Mouse (Mus musculus) embryo, embryonic 11 days (tissue): ENCODE data around the gene Arap1.

Experiments used
- DNase-seq: peaks from one replicate; pipeline ENCODE4 v3.0.0-alpha.2; 2015

Gene Arap1

DNA sequence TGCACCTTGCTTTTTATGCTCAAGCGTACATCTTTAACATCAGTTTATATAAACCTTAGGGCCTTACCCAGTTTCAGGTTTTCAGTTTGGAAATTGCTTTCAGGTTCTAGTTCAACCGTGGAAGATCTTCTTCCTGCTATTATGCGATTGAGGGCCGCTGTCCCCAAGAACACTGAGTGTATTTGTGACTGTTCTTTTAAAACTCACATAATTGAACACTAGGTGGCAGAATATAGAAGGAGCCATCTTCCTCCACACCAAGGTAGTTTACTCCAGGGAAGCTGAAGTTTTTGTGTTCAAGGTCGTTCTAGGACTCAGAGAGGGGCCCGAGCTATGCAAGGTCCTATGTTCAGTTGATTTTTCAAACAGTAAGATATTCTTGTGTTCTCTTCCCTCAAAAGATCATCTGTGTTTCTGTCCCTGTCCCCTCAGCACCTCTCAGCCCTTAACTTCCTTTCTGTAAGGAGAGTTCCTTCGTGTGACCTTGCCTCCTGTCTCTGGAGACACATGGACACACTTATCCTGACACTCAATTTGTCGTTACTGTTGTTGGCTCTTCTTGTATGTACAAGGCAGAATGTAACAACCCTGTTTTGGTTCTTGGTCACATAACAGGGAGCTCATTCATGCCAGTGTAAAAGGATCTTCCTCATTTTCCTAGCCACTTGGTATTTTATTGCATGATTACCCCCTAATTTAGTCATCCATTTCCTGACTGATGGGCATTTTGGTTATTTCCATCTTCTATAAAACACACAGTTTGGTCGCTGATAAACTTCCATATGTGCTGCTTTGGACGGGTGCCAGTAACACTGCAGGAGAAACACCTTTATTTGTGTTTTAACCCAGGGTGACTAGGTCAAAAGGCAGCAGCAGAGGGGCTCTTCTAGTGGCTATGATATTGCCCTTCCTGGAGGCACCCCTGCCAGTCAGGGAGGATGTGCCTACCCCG, 20.3 kb downstream of the Arap1 start:
- DNase-seq = peak; percentile 37

DNA sequence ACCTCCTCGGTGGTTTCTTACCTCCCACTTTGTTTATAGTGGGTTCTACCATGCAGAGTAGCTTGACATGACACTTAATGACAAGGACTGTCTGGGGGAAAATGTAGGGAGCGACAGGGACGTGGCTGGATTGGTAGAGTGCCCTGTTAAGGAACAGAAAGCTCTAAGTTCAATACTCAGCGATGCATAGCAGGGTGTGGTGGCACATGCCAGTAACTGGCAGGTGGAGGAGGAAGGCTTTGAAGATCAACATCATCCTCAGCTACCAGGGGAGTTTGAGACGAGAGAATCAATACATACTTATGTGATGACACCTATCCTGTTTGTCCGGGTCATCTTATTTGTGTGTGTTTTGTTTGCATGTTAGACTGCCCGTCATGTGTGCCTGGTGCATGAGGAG, 21.8 kb downstream of the Arap1 start:
- no peak for DNase-seq

DNA sequence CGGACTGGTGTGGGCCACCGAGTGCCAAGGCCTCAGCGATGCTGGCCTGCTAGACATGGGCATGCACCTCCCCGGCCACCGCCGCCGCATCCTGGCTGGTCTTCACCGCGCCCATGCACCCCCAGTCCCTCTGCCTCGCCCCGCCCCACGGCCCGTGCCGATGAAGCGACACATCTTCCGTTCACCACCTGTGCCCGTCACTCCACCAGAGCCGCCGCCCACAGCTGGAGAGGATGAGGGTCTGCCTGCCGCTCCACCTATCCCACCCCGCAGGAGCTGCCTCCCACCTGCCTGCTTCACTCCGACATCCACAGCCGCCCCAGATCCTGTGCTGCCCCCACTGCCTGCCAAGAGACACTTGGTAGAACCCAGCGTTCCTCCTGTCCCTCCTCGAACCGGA, 25.2 kb downstream of the Arap1 start:
- DNase-seq = no peak

DNA sequence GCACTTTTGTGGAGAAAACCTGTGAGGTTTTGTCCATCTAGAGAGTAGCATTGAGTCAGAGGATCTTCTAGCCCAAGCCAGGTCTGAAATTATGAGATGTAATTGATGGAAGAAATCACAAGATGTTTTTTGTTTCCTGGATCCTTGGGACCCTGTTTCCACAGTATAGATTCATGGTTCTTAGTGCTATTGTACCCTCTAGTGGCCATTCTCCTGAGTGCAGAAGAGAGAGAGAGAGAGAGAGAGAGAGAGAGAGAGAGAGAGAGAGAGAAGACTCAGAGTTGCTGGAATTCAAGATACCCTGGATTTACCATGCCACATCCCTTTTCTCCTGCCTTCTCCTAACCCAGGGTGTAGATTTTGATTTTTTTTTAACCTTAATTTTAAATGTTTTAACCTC, 26.3 kb downstream of the Arap1 start:
- peak; percentile 74 for DNase-seq

- DNase-seq = no peak
These were observed 29.0 kb downstream of the Arap1 start for GRCm38 (mm10) chr7:101376701-101377340.

GRCm38 (mm10) chr7:101377741-101378262, 29.9 kb downstream of the Arap1 start:
- peak; percentile 58 for DNase-seq

DNA sequence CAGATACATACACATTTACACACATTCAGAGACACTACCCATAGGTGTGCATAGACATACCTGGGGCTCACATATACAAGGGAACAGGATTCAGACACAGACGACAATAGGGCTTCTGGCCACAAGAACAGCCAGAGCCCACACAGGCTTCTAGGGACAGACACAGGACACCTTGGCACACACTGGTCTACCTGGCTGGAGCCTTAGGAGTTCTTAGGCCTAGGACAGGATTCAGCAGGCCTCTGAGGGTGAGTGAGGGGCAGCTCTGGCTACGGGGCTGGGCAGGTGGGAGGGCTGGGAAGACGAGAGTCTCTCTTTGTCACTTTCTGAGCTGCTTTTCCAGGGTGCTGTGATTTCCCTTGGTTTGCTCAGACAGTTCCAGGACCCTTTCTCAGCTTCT, 30.4 kb downstream of the Arap1 start:
- DNase-seq = no peak

GRCm38 (mm10) chr7:101378796-101379465, 31.1 kb downstream of the Arap1 start:
- DNase-seq = no peak

GRCm38 (mm10) chr7:101379732-101380131, 31.9 kb downstream of the Arap1 start:
- DNase-seq = no peak

GRCm38 (mm10) chr7:101381512-101381911, 33.6 kb downstream of the Arap1 start:
- no peak for DNase-seq

GRCm38 (mm10) chr7:101382378-101382777, 34.5 kb downstream of the Arap1 start:
- DNase-seq = no peak

DNA sequence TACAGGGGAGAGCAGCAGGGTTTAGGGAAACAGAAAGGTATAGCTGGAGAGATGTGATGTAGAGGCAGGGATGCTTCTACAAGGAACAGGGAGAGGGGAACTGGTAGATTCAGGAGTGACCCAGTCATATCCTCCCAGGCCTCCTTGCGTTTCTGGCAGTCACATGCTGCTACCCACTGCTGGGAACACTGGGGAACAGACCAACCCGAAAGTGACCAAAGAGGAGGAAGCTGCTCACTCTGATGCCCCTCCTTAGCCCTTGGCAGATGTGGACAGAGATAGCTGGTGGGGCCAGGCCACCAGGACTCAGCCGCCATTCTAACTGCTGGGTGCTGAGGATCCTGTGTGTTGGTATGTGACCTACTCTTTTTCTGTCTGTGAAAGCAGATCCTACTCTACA, 35.9 kb downstream of the Arap1 start:
- DNase-seq = no peak

DNA sequence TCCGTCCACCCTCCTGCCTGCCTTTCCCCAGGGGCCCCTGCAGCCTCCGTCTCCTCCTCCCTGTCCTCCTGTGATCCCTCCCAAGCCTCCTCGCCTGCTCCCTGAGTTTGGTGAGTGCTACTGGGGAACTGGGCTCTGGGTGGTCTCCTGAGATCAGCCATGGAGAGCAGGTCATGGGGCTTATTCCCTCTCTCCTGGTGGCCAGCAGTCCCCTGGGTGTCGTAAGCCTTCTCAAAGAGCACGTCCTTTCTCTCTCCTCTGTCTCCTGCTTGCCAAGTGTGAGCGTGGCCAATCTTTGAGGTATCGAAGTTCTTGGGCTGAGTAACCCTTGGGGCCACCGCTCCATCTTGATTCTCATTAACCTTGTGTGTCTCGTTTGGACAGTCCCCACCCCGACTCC, 37.1 kb downstream of the Arap1 start:
- DNase-seq = no peak

DNA sequence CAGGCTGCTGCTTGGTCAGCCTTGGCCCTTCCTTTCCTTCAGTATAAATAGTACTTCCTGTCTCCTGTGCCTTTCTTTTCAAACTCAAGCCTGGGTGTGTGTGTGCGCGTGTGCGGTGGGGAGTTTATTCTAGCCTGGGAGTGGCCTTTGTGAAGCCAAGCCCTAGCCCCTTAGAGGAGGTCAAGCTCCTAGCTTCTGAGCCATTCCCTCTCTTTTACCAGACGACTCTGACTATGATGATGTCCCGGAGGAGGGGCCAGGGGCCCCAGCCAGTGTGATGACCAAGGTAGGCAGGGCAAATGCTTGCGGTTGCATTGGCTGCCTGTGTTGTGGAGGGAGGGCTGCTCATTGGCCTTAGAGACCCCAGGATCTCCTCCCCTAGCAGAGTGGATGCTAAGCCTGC, 37.5 kb downstream of the Arap1 start:
- DNase-seq = peak; percentile 51

GRCm38 (mm10) chr7:101385866-101386452, 38.1 kb downstream of the Arap1 start:
- DNase-seq = no peak

DNA sequence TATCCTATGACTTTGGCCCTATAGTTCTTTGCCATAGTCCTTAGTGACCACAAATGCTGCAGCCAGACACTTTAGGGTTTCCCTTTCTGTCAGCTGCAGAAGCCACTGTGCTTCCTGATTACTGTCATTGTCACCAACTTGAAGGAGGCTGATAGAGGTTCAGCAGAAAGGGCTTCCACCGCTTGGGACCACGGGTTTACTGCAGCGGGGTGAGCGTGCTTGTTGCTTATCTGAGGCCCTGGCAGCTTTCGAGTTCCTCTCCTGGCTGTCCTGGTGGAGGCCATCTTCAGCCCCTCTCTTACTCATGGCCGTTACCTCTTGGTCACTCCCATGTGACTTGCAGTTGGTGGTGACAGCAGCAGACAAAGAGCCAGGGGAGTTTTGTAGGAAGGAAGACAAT, 41.4 kb downstream of the Arap1 start:
- DNase-seq = no peak

DNA sequence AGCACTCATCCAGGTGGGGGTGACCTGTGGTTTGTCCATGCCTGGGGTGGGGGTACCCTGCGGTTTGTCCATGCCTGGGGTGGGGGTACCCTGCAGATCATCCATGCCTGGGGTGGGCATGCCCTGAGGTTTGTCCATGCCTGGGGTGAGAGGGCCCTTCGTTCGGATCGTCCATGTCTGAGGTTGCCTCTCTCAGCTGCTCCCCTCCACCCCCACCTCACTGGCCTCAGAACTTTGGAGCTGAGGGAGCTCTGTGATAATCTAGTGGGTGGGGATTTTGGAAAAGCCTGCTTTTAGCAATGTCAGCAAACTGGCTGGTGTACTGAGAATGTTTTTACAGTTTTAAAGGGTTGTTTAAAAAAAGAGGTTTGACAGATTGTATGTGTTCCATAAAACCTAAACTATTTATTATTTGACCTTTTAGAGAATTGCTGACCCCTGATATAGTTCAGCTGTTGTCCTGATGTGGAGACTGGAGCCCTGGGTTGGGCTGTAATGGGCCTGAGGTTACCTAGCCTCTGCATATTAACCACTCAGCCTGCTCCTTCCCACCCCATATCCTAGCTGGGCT, 44.1 kb downstream of the Arap1 start:
- DNase-seq = no peak

- no peak for DNase-seq
These were observed 45.1 kb downstream of the Arap1 start for GRCm38 (mm10) chr7:101393015-101393414.

DNA sequence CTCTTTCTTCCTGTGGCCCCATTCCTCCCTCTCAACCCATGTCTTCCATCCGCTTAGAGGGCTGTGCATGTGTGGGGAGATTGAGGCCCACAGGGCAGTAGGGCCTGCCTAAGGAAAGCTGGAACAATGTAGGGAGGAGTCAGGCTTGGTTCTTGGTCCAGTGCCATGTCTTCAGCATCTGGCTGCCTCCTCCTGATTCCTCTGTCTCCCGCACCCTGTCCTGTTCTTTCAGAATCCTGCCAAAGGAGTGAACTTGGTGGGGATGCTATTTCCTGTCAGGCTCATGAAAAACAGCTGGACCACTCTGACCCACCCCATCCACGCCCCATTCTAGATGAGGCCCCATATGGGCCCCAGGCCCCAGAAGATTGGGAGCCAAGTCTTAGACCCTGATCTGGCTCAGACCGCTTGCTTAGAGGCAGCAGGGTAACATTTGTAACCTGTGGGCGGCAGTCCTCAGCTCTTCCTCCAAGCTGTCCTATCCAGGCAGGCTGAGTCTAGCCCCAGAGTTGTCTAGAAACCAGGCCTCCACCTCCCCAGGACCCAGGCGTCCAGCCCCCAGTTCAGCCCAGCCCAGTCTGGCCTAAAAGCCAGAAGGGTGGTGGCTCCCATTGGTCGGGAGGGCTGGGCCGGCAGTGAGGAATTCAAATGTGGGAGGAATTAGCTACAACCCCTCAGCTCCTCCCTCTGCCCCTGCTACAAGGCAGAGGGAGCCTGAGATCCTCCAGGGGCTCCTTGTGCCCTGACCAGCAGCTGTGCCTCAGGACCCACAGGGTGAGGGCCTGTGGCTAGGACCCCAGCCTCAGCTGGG, 46.0 kb downstream of the Arap1 start:
- peak; percentile 66 for DNase-seq

DNA sequence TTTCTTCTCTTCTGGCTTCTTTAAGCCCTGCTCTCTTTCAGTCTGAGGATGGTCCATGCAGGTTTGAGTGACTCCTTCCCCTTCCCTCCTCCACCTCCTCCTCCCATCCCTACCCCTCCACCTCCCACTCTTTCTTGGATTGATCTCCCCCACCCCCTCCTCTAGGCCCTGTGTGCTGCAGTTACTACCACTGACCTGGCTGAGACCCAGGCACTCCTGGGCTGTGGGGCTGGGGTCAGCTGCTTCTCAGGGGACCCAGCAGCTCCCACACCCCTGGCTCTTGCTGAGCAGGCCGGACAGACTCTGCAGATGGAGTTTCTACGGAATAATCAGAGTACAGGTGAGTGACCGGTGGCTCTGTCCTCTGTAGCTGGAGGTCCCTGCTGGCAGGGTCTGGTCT, 46.7 kb downstream of the Arap1 start:
- no peak for DNase-seq

DNA sequence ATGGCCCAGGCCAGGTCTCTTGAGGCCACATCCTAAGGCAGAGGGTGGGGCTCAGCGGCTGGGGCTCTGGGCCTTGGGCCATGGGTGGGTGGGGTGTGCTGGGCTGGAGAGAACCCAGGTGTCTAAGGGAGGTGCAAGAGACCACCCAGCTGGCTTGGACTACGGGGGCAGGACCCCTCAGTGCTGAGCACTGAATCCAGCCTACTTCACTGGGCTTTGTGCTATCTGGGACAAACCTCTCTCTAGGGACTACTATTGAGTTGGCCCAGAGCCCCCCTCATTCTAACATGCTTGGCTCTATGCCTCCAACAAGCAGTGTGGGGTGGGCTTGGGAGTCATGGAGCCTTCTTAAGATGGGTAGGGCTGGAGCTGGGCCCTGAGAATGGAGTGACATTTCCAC, 47.6 kb downstream of the Arap1 start:
- no peak for DNase-seq

- DNase-seq = no peak
These were observed 49.3 kb downstream of the Arap1 start for GRCm38 (mm10) chr7:101397175-101397574.
